Mouse (Mus musculus) small intestine, adult 2 months (tissue): ENCODE measurements around the gene Fam184b.

Experiments
- CTCF ChIP-seq: fragments of 200-500 bp; IDR thresholded peaks from 2 replicates; pipeline ENCODE4 v1.5.1; 2012; ENCODE audit warnings: low read depth, mild to moderate bottlenecking, control low read depth, inconsistent platforms, low read length, moderate library complexity, mixed read lengths; ENCODE audit not compliant: insufficient replicate concordance, insufficient read length; ENCODE audit errors: extremely low read depth
- POLR2A ChIP-seq: fragments of 200-500 bp; IDR thresholded peaks from 2 replicates; pipeline ENCODE4 v1.6.1; 2012; ENCODE audit warnings: low read depth, mild to moderate bottlenecking, control low read depth, inconsistent platforms, low read length, moderate library complexity

DNA sequence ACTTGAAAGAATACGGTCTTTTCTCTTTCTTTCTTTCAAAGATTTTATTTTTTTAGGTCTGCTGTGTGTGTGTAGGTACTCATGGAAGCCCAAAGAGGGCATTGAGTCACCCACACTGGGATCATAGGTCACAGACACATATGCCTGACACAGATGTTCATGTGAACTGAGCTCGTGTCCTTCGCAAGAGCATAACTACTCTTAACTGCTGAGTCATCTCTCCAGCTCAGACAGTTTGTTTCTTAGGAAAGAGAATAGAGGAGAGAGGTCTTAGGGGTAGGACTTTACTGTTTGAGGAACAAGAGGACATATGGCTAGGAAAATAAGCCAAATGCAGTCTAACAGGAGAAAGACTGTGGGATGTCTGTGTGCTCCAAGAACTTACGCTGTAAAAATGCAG, 49.7 kb upstream of the Fam184b start:
- TF ChIP-seq POLR2A, result no peak
- TF ChIP-seq CTCF, result no peak
